Mouse (Mus musculus): ENCODE data around the gene Raly. TPM values are rescaled to one million over a fixed set of nuclear protein-coding genes. Genes with fewer than 3 reads are reported as not detected.

The Raly gene
- polyA plus RNA-seq, 1 experiment from 2014 or later, result 22.8 TPM

- ATAC-seq, result no peak
- 94% methylated on average over 13 of the region's 13 CpGs for WGBS
- Histone ChIP-seq H3K27ac (ENCODE audit: low read depth, low read length) (no peak overlapping the region), H3K4me1 (ENCODE audit: control insufficient read depth, insufficient read depth, low read depth, low read length) (no peaks in the 10 kb centered on the region), H3K36me3 (ENCODE audit: control insufficient read depth, insufficient read depth, low read length) (peaks cover 8% of the 10 kb centered on the region), H3K9me3 (ENCODE audit: control insufficient read depth, low read length) (no peaks in the 10 kb centered on the region), H3K9ac (ENCODE audit: low read depth, low read length) (no peak overlapping the region), H3K4me3 (ENCODE audit: low read length) (no peak overlapping the region), H3K27me3 (replicated peaks; ENCODE audit: control insufficient read depth, insufficient read depth, low read length) (no peaks in the 10 kb centered on the region), H3K4me2 (ENCODE audit: low read length) (no peak overlapping the region)
These were observed 72.8 kb downstream of the Raly start for GRCm38 (mm10) chr2:154863672-154864071.

GRCm38 (mm10) chr2:154865696-154866095, 74.8 kb downstream of the Raly start:
- Histone ChIP-seq H3K4me2 (ENCODE audit: low read length) (no peak overlapping the region), H3K4me1 (ENCODE audit: control insufficient read depth, insufficient read depth, low read depth, low read length) (no peaks in the 10 kb centered on the region), H3K27me3 (replicated peaks; ENCODE audit: control insufficient read depth, insufficient read depth, low read length) (no peaks in the 10 kb centered on the region), H3K36me3 (ENCODE audit: control insufficient read depth, insufficient read depth, low read length) (peaks cover 19% of the 10 kb centered on the region), H3K27ac (ENCODE audit: low read depth, low read length) (no peak overlapping the region), H3K4me3 (ENCODE audit: low read length) (no peak overlapping the region), H3K9ac (ENCODE audit: low read depth, low read length) (no peak overlapping the region), H3K9me3 (ENCODE audit: control insufficient read depth, low read length) (no peaks in the 10 kb centered on the region)
- 83% methylated on average over 3 of the region's 3 CpGs for WGBS
- ATAC-seq, result no peak

- H3K9ac ChIP-seq (ENCODE audit: low read depth, low read length), result no peak overlapping the region
- WGBS, result 69% methylated on average over 1 of the region's 1 CpGs
- H3K4me2 ChIP-seq (ENCODE audit: low read length), result no peak overlapping the region
- H3K4me1 ChIP-seq (ENCODE audit: control insufficient read depth, insufficient read depth, low read depth, low read length), result no peaks in the 10 kb centered on the region
- H3K27me3 ChIP-seq (replicated peaks; ENCODE audit: control insufficient read depth, insufficient read depth, low read length), result no peaks in the 10 kb centered on the region
- peaks cover 29% of the 10 kb centered on the region for H3K36me3 ChIP-seq (ENCODE audit: control insufficient read depth, insufficient read depth, low read length)
- no peak overlapping the region for H3K4me3 ChIP-seq (ENCODE audit: low read length)
- H3K9me3 ChIP-seq (ENCODE audit: control insufficient read depth, low read length), result no peaks in the 10 kb centered on the region
- ATAC-seq, result no peak
- H3K27ac ChIP-seq (ENCODE audit: low read depth, low read length), result no peak overlapping the region
These were observed 77.2 kb downstream of the Raly start for GRCm38 (mm10) chr2:154868106-154868505.

GRCm38 (mm10) chr2:154869954-154870641, 79.2 kb downstream of the Raly start:
- no peak for ATAC-seq
- Histone ChIP-seq H3K27ac (ENCODE audit: low read depth, low read length) (no peak overlapping the region), H3K4me1 (ENCODE audit: control insufficient read depth, insufficient read depth, low read depth, low read length) (no peaks in the 10 kb centered on the region), H3K27me3 (replicated peaks; ENCODE audit: control insufficient read depth, insufficient read depth, low read length) (no peaks in the 10 kb centered on the region), H3K4me3 (ENCODE audit: low read length) (no peak overlapping the region), H3K9ac (ENCODE audit: low read depth, low read length) (no peak overlapping the region), H3K4me2 (ENCODE audit: low read length) (no peak overlapping the region), H3K36me3 (ENCODE audit: control insufficient read depth, insufficient read depth, low read length) (peaks cover 39% of the 10 kb centered on the region), H3K9me3 (ENCODE audit: control insufficient read depth, low read length) (no peaks in the 10 kb centered on the region)

GRCm38 (mm10) chr2:154876621-154877020, 85.7 kb downstream of the Raly start:
- no peak for ATAC-seq
- H3K9me3 ChIP-seq (ENCODE audit: control insufficient read depth, low read length), result no peaks in the 10 kb centered on the region
- peaks cover 32% of the 10 kb centered on the region for H3K36me3 ChIP-seq (ENCODE audit: control insufficient read depth, insufficient read depth, low read length)
- H3K4me3 ChIP-seq (ENCODE audit: low read length), result no peak overlapping the region
- no peaks in the 10 kb centered on the region for H3K27me3 ChIP-seq (replicated peaks; ENCODE audit: control insufficient read depth, insufficient read depth, low read length)
- no peak overlapping the region for H3K9ac ChIP-seq (ENCODE audit: low read depth, low read length)
- H3K27ac ChIP-seq (ENCODE audit: low read depth, low read length), result no peak overlapping the region
- WGBS, result 88% methylated on average over 2 of the region's 2 CpGs
- no peaks in the 10 kb centered on the region for H3K4me1 ChIP-seq (ENCODE audit: control insufficient read depth, insufficient read depth, low read depth, low read length)
- no peak overlapping the region for H3K4me2 ChIP-seq (ENCODE audit: low read length)

GRCm38 (mm10) chr2:154891585-154891984, 100.7 kb downstream of the Raly start:
- no peak for ATAC-seq
- peaks cover 6% of the 10 kb centered on the region; the same call in 1 of the 2 replicates for H3K36me3 ChIP-seq (ENCODE audit: control insufficient read depth, insufficient read depth, low read length)
- no peaks in the 10 kb centered on the region for H3K27me3 ChIP-seq (replicated peaks; ENCODE audit: control insufficient read depth, insufficient read depth, low read length)
- H3K27ac ChIP-seq (ENCODE audit: low read depth, low read length), result no peak overlapping the region
- H3K4me3 ChIP-seq (ENCODE audit: low read length), result peak overlapping the region; percentile 95
- peak overlapping the region; percentile 88 for H3K9ac ChIP-seq (ENCODE audit: low read depth, low read length)
- no peaks in the 10 kb centered on the region for H3K9me3 ChIP-seq (ENCODE audit: control insufficient read depth, low read length)
- H3K4me1 ChIP-seq (ENCODE audit: control insufficient read depth, insufficient read depth, low read depth, low read length), result peaks cover 14% of the 10 kb centered on the region
- WGBS, result 21% methylated on average over 2 of the region's 2 CpGs
- H3K4me2 ChIP-seq (ENCODE audit: low read length), result peak overlapping the region; percentile 90

- under 1% methylated on average over 75 of the region's 75 CpGs for WGBS
- ATAC-seq, result peak; percentile 99
These were observed 101.5 kb downstream of the Raly start, which contains the start of gene Eif2s2 for GRCm38 (mm10) chr2:154892201-154893044. Gene Eif2s2 (minus strand): TSS chr2:154892935.

GRCm38 (mm10) chr2:154893045-154893385, 102.1 kb downstream of the Raly start:
- peak; percentile 62 for ATAC-seq
- H3K9me3 ChIP-seq (ENCODE audit: control insufficient read depth, low read length), result no peaks in the 10 kb centered on the region
- peak overlapping the region; percentile 60 for H3K4me2 ChIP-seq (ENCODE audit: low read length)
- H3K9ac ChIP-seq (ENCODE audit: low read depth, low read length), result peak overlapping the region; percentile 60
- no peaks in the 10 kb centered on the region for H3K27me3 ChIP-seq (replicated peaks; ENCODE audit: control insufficient read depth, insufficient read depth, low read length)
- no peak overlapping the region for H3K27ac ChIP-seq (ENCODE audit: low read depth, low read length)
- 9% methylated on average over 12 of the region's 12 CpGs for WGBS
- peaks cover 14% of the 10 kb centered on the region for H3K4me1 ChIP-seq (ENCODE audit: control insufficient read depth, insufficient read depth, low read depth, low read length)
- no peaks in the 10 kb centered on the region; the same call in 1 of the 2 replicates for H3K36me3 ChIP-seq (ENCODE audit: control insufficient read depth, insufficient read depth, low read length)
- peak overlapping the region; percentile 95 for H3K4me3 ChIP-seq (ENCODE audit: low read length)

More at GRCm38 (mm10) chr2:154892201-154893044, 101.5 kb downstream of the Raly start, which contains the start of gene Eif2s2:
- peaks cover 2% of the 10 kb centered on the region; the same call in 1 of the 2 replicates for H3K36me3 ChIP-seq (ENCODE audit: control insufficient read depth, insufficient read depth, low read length)
- H3K27me3 ChIP-seq (replicated peaks; ENCODE audit: control insufficient read depth, insufficient read depth, low read length), result no peaks in the 10 kb centered on the region
- no peaks in the 10 kb centered on the region for H3K9me3 ChIP-seq (ENCODE audit: control insufficient read depth, low read length)
- peak within 1 kb of the TSS; percentile 88 for H3K9ac ChIP-seq (ENCODE audit: low read depth, low read length)
- peak within 1 kb of the TSS; percentile 95 for H3K4me3 ChIP-seq (ENCODE audit: low read length)
- peaks cover 14% of the 10 kb centered on the region for H3K4me1 ChIP-seq (ENCODE audit: control insufficient read depth, insufficient read depth, low read depth, low read length)
- peak within 1 kb of the TSS; percentile 90 for H3K4me2 ChIP-seq (ENCODE audit: low read length)
- H3K27ac ChIP-seq (ENCODE audit: low read depth, low read length), result peak within 1 kb of the TSS; percentile 80

GRCm38 (mm10) chr2:154893548-154893947, 102.7 kb downstream of the Raly start:
- no peak for ATAC-seq
- Histone ChIP-seq H3K9ac (ENCODE audit: low read depth, low read length) (no peak overlapping the region), H3K36me3 (ENCODE audit: control insufficient read depth, insufficient read depth, low read length) (no peaks in the 10 kb centered on the region), H3K4me2 (ENCODE audit: low read length) (peak overlapping the region; percentile 60), H3K27me3 (replicated peaks; ENCODE audit: control insufficient read depth, insufficient read depth, low read length) (no peaks in the 10 kb centered on the region), H3K27ac (ENCODE audit: low read depth, low read length) (no peak overlapping the region), H3K4me3 (ENCODE audit: low read length) (no peak overlapping the region), H3K9me3 (ENCODE audit: control insufficient read depth, low read length) (no peaks in the 10 kb centered on the region), H3K4me1 (ENCODE audit: control insufficient read depth, insufficient read depth, low read depth, low read length) (peaks cover 14% of the 10 kb centered on the region)
- 71% methylated on average over 4 of the region's 4 CpGs for WGBS
